Mouse (Mus musculus): ENCODE results near the gene Mfsd4b5.

DNA sequence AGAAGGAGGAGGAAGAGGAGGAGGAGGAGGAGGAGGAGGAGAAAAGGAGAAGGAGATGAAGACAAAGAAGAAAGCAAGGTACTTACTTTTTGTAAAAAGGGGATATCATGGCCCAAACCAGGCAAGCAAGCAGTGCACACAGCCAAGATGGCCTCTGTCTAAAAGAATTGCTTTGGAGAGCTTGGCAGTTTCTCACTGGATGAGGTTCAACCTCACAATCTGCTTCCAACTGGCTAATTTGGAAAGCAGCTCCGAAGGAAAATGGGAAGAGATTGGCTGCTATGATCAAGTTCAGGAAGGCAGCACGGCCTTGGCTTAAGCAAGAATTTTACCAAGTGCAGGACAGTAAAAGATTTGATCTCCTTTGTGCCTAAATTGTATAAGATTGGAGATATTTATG, 43.2 kb upstream of the Mfsd4b5 start:
- no peak for TF ChIP-seq CTCF (conservative IDR thresholded peaks at IDR 0.05; ENCODE audit: insufficient read depth, insufficient read length, low read depth, low read length)
- no peak for TF ChIP-seq POLR2A (IDR thresholded peaks at IDR 0.05; ENCODE audit: low read depth, low read length)

All from kidney, adult 2 months (tissue).